Mouse (Mus musculus): ENCODE measurements around the gene Eng. TPM values are rescaled to one million over a fixed set of nuclear protein-coding genes. Genes with fewer than 3 reads are reported as not detected.
A peak's percentile ranks its signal among the peaks of the same experiment; 100 is the strongest.

Eng gene
- total RNA-seq, 2 experiments from 2014 or later, result 1.4 to 15.5 TPM

GRCm38 (mm10) chr2:32620682-32621516 is 25.5 kb upstream of the Eng start:
- no peak for ATAC-seq (replicated peaks; ENCODE audit: low FRiP score, poor library complexity, severe bottlenecking)

DNA sequence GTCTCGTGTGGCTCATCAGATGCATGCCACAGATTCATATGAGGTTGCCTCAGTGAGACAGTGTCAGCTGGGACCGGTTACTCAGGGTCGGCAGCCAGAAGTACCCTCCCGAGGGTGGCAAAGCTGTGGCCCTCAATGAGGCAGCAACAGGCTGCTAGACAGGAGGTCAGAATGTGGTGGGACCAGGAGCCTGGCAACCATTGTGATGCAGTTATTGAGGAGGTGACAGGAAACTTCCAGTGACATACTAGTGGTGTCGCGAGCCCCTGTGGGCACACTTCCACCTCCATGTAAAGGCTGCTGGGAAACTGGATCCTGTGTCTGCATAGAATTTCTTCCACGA is 24.9 kb upstream of the Eng start, which contains the start of gene Ak1:
Ak1 (plus strand) TSS at position 242 of the 343 bp plus-strand sequence.
- ATAC-seq (replicated peaks; ENCODE audit: low FRiP score, poor library complexity, severe bottlenecking), result no peak

GRCm38 (mm10) chr2:32624111-32624748 is 22.2 kb upstream of the Eng start:
- ATAC-seq (replicated peaks; ENCODE audit: low FRiP score, poor library complexity, severe bottlenecking), result no peak

DNA sequence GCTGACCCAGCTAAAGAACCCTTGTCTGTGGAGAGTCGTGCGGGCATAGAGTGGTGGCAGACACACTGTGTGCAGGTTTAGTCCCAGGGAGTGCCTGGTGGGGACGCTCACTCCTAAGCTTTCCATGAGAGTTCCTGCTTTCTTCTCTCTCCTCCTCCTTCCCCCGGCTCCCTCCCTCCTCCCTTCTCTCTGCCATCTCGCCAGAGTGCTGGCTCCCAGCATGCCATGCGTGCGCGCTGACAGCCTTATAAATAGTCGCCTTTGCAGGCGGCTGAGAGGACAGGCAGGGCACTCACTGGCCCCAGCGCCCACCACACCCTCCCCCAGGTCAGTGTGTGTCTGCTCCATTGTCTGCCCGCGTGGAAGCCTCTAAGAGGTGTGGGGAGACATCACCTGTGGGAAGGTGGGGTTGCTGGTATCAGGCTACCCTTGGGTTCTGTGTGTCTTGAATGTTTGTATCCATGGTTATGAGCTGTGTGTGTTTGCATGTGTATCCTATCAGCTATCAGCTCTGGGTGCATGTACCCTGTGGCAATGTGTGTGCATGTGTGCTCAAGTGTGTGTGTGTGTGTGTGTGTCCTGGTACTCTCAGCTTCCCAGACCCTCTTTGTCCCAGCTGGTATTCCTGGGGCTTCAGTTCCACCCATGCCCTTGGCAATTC is 21.1 kb upstream of the Eng start:
- ATAC-seq (replicated peaks; ENCODE audit: low FRiP score, poor library complexity, severe bottlenecking), result no peak

DNA sequence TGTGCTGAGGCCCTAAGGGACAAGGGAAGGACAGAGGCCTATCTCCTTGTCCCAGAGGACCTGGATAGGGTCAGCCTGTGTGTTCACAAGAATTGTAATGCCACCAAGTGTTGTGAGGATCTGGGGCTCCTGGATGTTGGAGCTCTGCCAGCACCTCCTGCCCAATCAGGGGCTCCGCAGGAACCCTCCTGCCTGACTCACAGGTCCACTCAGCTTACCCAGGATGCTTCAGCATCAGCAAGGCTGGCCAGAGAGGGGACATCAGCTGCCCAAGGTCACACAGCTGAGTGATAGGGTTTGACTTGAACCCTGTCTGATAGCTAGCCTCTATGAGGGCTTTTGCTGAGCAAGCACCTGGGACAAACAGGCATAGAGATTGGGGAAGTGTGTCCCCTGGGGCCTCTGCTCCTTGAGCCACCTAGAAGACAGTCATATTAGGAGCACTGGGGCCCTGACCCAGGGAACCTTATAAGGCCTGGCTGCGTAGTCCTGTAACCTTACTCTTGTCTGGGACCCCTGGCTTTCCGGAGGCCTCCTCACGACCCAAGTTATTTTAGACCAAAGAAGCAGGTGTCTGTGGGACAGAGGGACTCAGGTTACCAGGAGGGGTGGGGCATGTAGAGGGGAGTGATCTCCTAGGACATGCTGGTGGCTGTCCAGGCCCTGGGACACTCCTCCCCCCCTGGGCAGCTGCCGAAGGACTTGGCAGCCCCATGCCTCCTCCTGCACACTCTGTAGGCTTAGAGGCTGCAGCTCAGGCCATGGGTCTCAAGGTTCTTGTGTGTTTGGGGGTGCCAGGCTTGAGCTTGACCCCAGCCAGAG is 20.3 kb upstream of the Eng start:
- ATAC-seq (replicated peaks; ENCODE audit: low FRiP score, poor library complexity, severe bottlenecking), result no peak

DNA sequence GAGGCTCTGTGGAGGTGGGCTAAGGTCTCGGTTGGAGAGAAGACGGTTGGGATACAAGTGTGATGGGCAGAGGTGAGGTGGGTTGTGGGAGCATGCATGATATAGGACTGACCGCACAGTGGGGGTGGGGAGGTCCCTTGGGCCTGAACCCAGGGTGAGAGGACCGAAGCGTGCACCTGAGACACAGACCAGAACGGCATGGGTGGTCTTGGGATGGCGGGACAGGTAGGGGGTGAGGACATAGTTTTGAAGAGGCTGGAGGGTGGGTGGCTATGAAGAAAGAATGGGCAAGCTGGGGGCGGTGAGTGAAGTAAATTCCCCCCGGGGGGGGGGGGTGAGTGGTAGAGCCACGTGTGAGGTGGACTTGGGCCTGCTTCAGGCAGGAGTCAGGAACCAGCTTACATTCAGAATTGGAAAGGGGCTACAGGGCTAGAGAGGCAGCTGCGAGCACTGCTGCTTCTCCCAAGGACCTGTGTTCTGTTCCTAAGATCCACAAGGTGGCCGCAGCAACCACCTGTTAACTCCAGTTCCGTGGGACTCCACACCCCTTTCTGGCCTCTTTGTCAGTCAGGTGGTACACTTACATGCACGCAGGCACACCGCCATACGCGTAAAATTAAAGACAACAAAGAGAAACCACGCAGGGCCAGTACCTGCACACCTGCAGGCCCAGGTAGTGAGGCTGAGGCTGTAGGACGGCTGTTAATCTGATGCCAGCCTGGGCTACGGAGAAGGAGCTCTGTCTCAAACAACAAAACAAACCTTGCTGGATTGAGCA is 18.9 kb upstream of the Eng start:
- ATAC-seq (replicated peaks; ENCODE audit: low FRiP score, poor library complexity, severe bottlenecking), result no peak

GRCm38 (mm10) chr2:32628044-32628550 is 18.3 kb upstream of the Eng start:
- ATAC-seq (replicated peaks; ENCODE audit: low FRiP score, poor library complexity, severe bottlenecking), result no peak

- ATAC-seq (replicated peaks; ENCODE audit: low FRiP score, poor library complexity, severe bottlenecking), result no peak
Observed at GRCm38 (mm10) chr2:32628729-32629128, 17.7 kb upstream of the Eng start.

DNA sequence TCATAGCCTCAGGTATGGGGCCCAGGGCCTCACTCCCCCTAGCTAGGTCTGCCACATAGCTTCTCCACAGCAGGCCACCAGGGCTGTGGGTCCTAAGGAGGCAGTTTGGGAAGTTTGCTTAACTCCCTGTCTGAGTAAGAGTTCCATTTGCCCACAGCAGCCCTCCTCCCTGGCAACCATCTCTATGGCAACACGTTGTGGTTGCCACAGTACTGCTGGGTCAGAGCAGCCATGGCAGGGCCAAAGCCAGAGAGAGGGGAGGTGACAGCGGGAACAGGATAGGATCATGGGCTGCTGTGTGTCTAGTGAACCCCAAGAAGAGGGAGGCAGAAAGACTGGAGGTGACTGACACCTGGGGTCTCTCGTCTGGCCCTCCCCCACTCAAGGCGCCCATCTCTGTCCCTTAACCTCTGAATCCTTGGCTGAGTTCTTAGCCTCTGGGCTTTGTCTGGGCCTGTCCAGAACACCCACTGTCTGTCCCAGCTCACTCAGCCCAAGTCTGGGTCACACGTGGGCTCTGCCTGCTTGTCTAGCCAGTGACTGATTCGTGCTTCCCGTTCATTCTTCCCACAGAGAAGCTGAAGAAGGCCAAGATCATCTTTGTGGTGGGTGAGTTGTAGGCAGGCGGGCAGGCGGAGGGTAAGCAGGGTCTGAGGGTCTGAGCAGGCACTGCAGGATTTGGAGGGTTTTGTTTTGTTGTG is 17.0 kb upstream of the Eng start:
- ATAC-seq (replicated peaks; ENCODE audit: low FRiP score, poor library complexity, severe bottlenecking), result no peak

DNA sequence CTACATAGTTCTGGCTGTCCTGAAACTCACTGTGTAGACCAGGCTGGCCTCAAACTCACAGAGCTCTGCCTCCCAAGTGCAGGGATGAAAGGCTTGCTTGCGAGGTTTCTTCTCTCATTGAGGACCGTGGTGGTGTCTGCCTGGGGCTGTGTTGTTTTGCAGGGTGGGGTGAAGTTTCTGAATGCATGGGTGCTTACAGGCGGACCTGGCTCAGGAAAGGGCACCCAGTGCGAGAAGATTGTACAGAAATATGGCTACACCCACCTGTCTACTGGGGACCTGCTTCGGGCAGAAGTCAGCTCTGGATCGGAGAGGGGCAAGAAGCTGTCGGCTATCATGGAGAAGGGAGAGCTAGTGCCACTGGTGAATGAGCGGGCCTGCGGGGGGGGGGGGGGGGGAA is 16.4 kb upstream of the Eng start:
- no peak for ATAC-seq (replicated peaks; ENCODE audit: low FRiP score, poor library complexity, severe bottlenecking)

GRCm38 (mm10) chr2:32631046-32631445 is 15.3 kb upstream of the Eng start:
- ATAC-seq (replicated peaks; ENCODE audit: low FRiP score, poor library complexity, severe bottlenecking), result no peak

DNA sequence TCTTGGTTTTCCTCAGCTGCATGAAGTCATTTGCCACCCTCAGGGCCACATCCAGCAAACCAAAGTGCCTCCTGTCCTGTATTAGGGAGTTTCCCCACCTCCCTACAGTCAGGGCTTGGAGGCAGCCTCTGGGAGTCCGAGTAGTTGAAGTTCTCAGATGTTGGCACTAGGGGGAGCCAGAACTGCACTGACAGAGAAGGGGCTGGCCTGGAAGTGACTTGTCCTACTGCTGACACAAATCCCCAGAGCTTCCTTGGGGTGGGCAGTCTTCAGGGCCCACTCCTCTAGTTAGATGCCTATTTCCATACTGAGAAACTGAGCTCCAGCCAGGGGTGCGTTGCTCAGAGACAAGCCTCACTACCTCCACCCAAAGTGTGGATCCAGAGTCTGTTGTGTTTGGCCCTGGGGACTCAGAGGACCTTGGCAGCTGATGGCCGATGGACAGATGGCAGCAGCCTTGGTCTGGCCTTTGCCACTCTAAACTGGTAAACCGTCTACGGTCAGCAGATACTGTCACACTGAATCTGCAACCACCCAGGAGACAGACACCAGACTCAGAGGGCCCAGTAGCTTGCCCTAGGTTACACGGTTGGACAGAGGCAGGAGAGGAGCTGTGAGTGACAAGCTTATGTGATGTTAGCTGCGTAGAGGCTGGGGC is 14.5 kb upstream of the Eng start:
- peak; percentile 75 for ATAC-seq (replicated peaks; ENCODE audit: low FRiP score, poor library complexity, severe bottlenecking)

GRCm38 (mm10) chr2:32633660-32634059 is 12.7 kb upstream of the Eng start:
- no peak for ATAC-seq (replicated peaks; ENCODE audit: low FRiP score, poor library complexity, severe bottlenecking)

- no peak for ATAC-seq (replicated peaks; ENCODE audit: low FRiP score, poor library complexity, severe bottlenecking)
Observed at GRCm38 (mm10) chr2:32634277-32635105, 11.9 kb upstream of the Eng start.

GRCm38 (mm10) chr2:32636617-32637016 is 9.8 kb upstream of the Eng start:
- no peak for ATAC-seq (replicated peaks; ENCODE audit: low FRiP score, poor library complexity, severe bottlenecking)

DNA sequence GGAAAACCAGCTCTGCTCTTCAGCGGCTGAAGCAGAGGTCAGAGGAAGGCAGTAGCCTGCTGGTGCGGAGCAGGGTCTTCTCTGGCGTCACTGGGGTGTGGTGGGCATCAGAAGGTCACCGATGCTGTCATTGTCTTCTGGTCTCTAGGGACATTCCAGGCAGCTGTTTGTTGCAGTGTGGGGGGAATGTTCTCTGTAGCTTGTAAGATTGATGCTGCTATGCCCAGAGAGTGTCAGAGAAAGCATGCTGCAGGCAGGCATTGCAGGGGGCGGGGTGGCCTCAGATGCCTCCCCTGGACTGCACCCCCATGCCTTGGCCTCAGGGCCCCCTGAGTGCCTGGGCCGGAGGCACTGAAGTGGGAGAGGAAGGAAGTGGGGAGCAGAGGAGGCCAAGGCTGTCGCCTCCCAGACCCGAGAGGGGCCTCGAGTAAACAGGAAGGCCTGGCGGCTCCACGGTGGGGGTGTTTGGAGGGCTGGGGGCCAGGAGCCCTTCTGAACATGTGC is 8.6 kb upstream of the Eng start:
- no peak for ATAC-seq (replicated peaks; ENCODE audit: low FRiP score, poor library complexity, severe bottlenecking)

GRCm38 (mm10) chr2:32639632-32640031 is 6.8 kb upstream of the Eng start:
- no peak for ATAC-seq (replicated peaks; ENCODE audit: low FRiP score, poor library complexity, severe bottlenecking)

All from erythroid progenitor cell, adult 5-6 weeks (primary cell).